Mouse (Mus musculus): ENCODE measurements at regions not wholly inside any gene's neighbourhood (a gene's known extent, or its start where the extent isn't known, plus 50 kb on each side); places are given as distances from the start of the nearest gene placed in this dataset.

GRCm38 (mm10) chr6:99895558-99895957 lies 169.4 kb upstream of the Prok2 start:
- no peak for DNase-seq (ENCODE audit: low spot score in 2 of 2)

- no peak for DNase-seq (ENCODE audit: low spot score in 2 of 2)
Measured at GRCm38 (mm10) chr6:99893936-99894335, 167.7 kb upstream of the Prok2 start.

GRCm38 (mm10) chr6:99892204-99892603 lies 166.0 kb upstream of the Prok2 start:
- no peak for DNase-seq (ENCODE audit: low spot score in 2 of 2)

GRCm38 (mm10) chr6:99891790-99892189 lies 165.6 kb upstream of the Prok2 start:
- no peak for DNase-seq (ENCODE audit: low spot score in 2 of 2)

GRCm38 (mm10) chr6:99890805-99891204 lies 164.6 kb upstream of the Prok2 start:
- no peak for DNase-seq (ENCODE audit: low spot score in 2 of 2)

- no peak for DNase-seq (ENCODE audit: low spot score in 2 of 2)
Measured at GRCm38 (mm10) chr6:99889055-99889454, 162.9 kb upstream of the Prok2 start.

GRCm38 (mm10) chr6:99887904-99888303 lies 161.7 kb upstream of the Prok2 start:
- DNase-seq (ENCODE audit: low spot score in 2 of 2) = no peak

GRCm38 (mm10) chr6:99884755-99885154 lies 158.6 kb upstream of the Prok2 start:
- no peak for DNase-seq (ENCODE audit: low spot score in 2 of 2)

GRCm38 (mm10) chr6:99884054-99884453 lies 157.9 kb upstream of the Prok2 start:
- DNase-seq (ENCODE audit: low spot score in 2 of 2) = no peak

- no peak for DNase-seq (ENCODE audit: low spot score in 2 of 2)
Measured at GRCm38 (mm10) chr6:99881606-99882005, 155.4 kb upstream of the Prok2 start.

GRCm38 (mm10) chr6:99874852-99875251 lies 148.7 kb upstream of the Prok2 start:
- no peak for DNase-seq (ENCODE audit: low spot score in 2 of 2)

GRCm38 (mm10) chr6:99874029-99874428 lies 147.8 kb upstream of the Prok2 start:
- DNase-seq (ENCODE audit: low spot score in 2 of 2) = no peak

GRCm38 (mm10) chr6:99866061-99866460 lies 139.9 kb upstream of the Prok2 start:
- no peak for DNase-seq (ENCODE audit: low spot score in 2 of 2)

- no peak for DNase-seq (ENCODE audit: low spot score in 2 of 2)
Measured at GRCm38 (mm10) chr6:99864949-99865348, 138.8 kb upstream of the Prok2 start.

- DNase-seq (ENCODE audit: low spot score in 2 of 2) = no peak
Measured at GRCm38 (mm10) chr6:99863418-99863817, 137.2 kb upstream of the Prok2 start.

GRCm38 (mm10) chr6:99857411-99857810 lies 131.2 kb upstream of the Prok2 start:
- no peak for DNase-seq (ENCODE audit: low spot score in 2 of 2)

- no peak for DNase-seq (ENCODE audit: low spot score in 2 of 2)
Measured at GRCm38 (mm10) chr6:99853716-99854115, 127.5 kb upstream of the Prok2 start.

GRCm38 (mm10) chr6:99850706-99851105 lies 124.5 kb upstream of the Prok2 start:
- no peak for DNase-seq (ENCODE audit: low spot score in 2 of 2)

- DNase-seq (ENCODE audit: low spot score in 2 of 2) = no peak
Measured at GRCm38 (mm10) chr6:99845508-99845846, 119.3 kb upstream of the Prok2 start.

- no peak for DNase-seq (ENCODE audit: low spot score in 2 of 2)
Measured at GRCm38 (mm10) chr6:99844775-99845507, 118.7 kb upstream of the Prok2 start.

- DNase-seq (ENCODE audit: low spot score in 2 of 2) = no peak
Measured at GRCm38 (mm10) chr6:99843507-99843906, 117.3 kb upstream of the Prok2 start.

GRCm38 (mm10) chr6:99842723-99843122 lies 116.5 kb upstream of the Prok2 start:
- DNase-seq (ENCODE audit: low spot score in 2 of 2) = no peak

- no peak for DNase-seq (ENCODE audit: low spot score in 2 of 2)
Measured at GRCm38 (mm10) chr6:99840823-99841222, 114.6 kb upstream of the Prok2 start.

GRCm38 (mm10) chr6:99833323-99833722 lies 107.1 kb upstream of the Prok2 start:
- DNase-seq (ENCODE audit: low spot score in 2 of 2) = no peak
